Mouse (Mus musculus): ENCODE results near the gene Magt1.
A peak's percentile ranks its signal among the peaks of the same experiment; 100 is the strongest.
"Not testable (repeated sequence)": the region's sequence is repeated elsewhere in the genome, so short reads cannot be mapped to it uniquely, and the experiment has no call there.

Magt1 gene

DNA sequence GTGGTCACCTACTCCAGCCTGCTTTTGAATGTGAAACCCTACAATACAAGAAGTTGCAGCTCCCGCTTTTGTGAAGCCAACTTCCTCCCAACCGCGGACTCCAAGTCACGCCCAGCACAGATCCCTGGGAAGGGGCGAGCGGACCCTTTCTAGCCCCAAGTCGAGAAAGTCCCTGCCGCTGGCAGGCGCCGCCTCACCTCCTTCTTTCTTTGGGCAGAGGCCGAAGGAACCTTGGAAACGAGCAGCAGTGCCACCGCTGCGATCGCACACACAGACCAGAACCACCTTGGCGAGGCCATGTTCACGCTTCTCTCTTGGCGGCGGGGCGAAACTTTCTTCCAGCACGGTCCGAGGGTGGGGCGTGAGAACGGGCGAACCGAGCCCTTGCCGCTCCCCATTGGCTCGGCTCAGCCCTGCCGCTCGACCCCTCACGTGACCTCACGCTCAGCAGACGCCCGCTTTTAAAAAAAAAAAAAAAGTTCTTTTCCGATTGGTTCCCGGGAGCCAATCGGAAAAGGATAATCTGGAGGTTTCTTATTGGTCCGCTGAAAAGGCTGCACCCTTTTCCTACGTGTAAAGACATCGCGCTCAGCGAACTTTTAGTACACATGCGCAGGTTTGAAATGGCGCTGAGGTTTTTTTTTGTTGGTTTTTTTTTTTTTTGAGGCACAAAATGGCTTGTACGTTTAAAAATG lies at the start of gene Magt1:
Gene Magt1, minus strand, starts transcription at position 442 of the 695 bp plus-strand sequence.
- peak; percentile 72 for DNase-seq (ENCODE audit: low read depth)

DNA sequence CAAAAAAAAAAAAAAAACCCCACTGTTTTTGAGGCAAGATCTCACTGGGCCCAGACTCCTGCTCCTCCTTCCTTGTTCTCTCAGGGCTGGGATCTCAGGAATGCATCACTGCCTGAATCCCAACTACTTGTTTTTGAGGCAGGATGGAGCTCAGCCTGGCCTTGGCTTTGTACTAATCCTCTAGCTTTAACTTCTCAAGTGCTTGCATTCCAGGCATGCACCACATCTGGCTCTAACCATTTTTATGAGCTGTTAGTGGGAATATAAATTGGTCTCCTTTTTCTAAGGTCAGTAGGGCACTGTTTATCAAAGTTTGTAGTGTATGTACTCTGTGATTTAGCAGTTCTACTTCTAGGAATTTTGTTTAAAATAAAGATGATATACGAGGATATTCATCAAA lies 36.5 kb upstream of the Magt1 start:
- DNase-seq (ENCODE audit: low read depth) = no peak

DNA sequence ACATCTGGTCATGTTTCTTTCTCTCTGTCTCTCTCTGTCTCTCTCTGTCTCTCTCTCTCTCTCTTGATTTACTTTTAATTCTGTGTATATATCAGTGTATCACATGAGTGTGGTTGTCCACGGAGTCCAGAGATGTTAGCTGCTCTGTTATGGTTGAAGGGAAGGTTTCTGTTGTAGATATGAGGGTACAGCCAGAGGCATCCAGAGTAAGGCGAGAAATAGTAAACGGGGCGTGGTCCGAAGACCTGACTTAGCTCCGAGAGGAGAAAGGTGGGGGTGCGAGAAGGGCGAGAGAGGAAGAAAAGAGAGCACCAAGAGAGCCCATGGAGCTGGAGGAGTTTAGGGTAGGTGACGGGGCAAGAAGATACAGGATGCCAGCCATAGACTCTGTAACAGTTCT lies 34.2 kb upstream of the Magt1 start:
- DNase-seq (ENCODE audit: low read depth) = no peak

DNA sequence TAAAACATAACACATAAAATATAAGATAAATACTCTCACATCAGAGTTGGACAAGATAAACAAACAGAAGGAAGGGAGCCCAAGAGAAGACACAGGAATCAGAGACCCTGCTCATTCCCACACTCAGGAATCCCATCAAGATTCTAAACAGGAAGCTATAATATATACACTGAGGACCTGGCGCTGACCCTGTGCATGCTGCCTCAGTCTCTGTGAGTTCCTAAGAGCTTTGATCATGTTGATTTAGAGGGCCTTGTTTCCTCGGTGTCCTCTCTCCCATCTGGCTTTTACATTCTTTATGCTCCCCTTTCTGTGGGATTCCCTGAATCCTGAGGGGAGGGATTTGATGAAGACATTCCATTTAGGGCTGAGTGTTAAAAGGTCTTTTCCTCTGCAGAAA lies 33.7 kb upstream of the Magt1 start:
- DNase-seq (ENCODE audit: low read depth) = no peak

DNA sequence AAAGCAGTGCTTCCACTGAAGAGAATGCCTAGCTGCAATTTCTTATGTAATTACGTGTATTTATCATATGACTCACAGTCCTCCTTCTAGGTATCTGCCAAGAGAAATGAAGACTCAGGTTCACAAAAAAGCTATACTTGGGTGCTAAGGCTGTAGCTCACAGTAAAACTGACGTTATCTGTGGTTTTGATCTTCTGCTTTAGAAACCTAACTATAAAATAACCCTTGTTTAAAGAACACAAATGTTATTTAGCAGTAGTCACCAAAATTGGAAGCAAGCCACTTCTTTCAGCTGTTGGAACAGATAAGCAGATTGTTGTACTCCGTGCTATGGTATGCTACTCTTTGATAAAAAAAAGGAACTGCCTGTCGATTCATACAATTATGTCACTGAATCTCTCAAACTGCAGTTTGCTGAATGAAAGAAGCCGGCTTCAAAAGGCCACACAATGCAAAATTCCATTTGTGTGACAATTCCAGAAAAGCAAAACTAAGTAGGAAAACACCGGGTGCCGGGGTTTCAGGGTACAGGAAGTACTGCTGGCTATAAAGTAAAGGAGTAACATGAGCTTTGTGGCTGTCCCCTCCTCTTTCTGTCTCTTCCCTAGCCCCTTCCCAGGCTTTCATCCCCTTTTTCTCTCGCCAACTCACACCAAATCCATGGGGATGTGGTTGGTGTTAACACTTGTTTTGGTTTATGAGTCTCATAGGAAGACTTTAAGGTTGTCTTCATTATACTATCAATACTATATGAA lies 32.3 kb upstream of the Magt1 start:
- DNase-seq (ENCODE audit: low read depth) = no peak

DNA sequence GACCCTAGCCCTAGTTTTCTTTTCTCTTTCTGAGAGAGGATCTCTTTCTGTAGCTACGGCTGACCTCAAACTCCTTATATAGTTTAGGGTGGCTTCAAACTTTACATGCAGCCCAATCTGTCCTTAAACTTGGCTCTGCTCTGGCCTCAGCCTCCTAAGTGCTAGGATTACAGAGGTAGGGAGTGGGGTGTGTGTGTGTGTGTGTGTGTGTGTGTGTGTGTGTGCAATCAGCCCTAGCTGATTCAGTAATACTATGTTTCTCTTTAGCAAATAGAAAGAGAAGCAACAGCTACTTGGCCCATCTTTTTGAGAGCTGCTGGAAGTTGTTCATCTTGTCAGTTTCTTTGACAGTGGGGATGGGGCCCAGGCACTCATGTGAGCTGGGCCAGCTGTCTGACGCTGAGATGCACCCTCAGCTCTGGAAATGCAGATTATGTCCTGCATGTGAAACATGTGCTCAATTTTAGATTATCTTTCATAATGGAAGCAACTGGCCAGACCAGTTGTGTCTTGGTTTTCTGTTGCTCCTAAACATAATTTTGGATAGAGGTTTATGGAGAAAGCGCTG lies 25.6 kb upstream of the Magt1 start:
- no peak for DNase-seq (ENCODE audit: low read depth)

DNA sequence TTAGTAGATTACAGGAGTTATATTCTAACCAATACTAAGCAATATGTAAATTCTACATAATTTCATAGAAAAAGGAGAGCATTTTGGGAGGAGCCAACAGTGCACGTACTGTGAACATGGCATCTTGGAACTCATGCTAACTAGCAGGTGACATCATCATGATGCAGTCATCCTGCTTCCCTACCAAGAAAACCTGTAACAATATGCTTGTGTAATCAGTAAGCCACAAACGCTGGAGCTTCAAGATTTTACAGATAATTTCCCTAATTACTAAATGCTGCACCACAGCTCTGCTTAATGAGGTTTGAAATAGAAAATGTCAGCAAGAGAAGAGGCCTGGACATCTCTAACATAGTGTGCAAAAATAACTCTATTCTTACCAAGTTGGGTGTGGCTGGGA lies 24.0 kb upstream of the Magt1 start:
- no peak for DNase-seq (ENCODE audit: low read depth)

DNA sequence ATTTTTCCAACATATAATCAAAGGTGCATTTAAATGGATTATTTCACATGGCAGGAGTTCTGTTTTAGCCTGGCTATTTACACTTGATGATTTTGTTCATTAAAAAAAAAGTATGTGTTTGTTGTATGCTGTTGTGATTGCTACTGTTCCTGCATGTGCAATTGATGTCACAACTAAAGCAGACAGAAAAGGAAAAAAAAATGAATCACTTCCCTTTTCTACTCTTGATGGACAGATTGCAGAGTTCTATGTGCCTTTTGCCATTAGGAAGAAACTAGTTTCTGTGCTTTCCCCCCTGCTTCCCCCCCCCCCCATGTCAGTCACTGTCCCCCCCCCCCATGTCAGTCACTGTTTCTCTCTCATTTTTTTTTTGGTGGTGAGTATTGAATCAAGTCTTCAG lies 19.4 kb upstream of the Magt1 start:
- no peak for DNase-seq (ENCODE audit: low read depth)

DNA sequence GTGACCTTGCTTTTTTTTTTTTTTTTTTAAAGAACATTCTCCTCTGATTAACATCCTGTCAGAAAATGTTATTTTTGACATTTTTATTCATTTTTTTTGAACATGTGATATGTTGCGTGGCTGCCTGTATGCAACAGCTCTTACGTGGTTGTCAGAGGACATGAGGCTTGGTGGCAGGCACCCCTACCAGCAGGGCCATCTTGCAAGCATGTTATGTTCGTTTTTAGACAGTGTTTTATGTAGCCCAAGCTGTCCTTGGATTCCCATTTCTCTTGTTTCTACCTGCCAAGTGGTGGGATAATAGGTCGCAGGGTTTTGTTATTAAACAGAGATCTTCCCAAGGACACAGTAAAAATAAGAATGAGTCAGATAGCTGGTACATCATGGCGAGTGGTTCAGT lies 18.5 kb upstream of the Magt1 start:
- DNase-seq (ENCODE audit: low read depth) = no peak

DNA sequence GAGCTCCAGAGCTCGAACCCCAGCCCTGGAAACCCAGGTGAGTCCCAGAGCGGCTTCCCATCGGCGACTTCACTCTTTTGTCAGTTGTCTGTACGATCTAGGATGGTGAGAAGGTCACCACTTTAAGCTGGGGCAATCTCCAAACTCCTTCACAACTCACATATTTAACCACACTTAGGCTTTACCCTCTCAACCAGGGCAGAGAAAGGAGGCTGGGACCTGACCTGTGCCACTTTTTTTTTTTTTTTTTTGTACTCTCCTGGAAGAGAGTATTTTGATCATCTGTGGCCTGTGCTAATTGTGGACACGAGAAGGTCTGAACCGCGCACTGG lies 15.6 kb upstream of the Magt1 start:
- no peak for DNase-seq (ENCODE audit: low read depth)

DNA sequence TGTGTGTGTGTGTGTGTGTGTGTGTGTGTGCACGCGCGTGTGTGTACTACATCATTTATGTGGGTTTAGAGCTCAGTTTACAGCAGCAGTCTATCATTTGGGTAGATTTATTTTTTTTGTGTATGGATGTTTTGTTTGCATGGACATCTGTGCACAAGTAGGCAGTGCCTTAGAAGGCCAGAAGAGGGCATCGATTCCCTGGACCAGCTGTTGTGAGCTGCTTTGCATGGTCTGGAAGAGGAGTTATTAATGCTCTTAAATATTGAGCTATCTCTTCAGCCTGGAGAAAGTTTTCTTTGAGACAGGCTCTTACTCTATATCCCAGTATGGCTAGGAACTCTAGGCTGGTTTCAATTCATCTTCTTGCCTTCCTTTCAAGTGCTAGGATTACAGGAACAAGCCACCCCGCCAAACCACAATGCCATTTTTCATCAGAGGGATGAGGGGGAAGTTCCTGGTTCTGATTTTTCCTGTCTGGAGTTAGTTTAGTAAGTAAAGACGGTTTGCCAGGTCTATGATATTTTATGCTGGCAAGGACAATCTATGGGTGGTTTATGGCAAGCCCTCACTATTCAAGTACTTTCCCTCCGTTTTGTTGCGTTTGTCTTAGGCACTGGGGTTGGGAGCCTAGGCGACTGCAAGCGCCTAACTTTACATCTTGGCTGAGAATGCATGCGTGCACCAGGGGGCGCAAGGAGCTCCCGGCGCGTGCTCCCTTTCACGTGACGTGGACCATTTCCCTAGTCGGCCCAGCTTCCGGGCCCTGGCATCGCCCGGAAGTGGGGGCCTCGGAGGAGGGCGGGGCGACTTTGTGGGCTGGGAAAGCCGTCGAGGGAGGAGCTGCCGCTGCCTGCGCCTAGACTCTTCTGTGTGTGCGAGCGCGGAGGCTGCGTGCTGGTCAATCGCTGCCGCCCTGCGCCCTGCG lies 15.0 kb upstream of the Magt1 start, which contains the start of gene Atp7a:
Gene Atp7a, plus strand, starts transcription at position 859 of the 925 bp plus-strand sequence.
- DNase-seq (ENCODE audit: low read depth) = peak; percentile 80

DNA sequence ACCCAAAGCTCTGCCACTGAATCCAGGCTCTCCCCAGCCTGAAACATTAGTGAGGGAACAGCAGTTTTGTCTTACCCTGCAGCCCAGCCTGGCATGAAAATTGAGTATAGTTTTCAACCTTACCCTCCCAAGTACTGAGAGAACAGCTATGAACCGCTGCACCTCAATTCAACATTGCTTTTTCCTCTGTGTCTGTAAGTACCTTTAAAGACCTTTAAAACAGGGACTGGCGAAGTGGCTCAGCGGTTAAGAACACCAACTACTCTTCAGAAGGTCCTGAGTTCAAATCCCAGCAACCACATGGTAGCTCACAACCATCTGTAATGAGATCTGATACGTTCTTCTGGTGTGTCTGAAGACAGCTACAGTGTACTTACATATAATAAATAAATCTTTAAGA lies 5.8 kb upstream of the Magt1 start:
- DNase-seq (ENCODE audit: low read depth) = no peak

DNA sequence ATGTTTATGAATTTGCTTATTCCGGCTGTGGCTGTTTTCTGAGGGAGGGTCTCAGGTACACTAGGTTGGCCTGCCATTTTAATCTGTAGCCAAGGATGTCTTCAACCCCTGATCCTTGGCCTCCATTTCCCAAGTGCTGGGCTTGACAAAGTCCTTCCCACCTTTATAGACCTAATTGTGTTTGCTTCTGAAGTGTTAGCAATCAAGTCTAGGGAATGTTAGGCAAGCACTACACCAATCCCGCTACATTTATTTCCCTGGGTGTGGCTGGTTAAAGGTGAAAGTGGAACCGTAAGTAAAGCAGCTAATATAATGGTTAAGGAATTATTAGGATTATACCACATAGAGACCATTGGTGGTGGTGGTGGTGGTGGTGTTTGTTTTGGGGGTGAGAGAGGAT lies 5.4 kb upstream of the Magt1 start:
- no peak for DNase-seq (ENCODE audit: low read depth)

DNA sequence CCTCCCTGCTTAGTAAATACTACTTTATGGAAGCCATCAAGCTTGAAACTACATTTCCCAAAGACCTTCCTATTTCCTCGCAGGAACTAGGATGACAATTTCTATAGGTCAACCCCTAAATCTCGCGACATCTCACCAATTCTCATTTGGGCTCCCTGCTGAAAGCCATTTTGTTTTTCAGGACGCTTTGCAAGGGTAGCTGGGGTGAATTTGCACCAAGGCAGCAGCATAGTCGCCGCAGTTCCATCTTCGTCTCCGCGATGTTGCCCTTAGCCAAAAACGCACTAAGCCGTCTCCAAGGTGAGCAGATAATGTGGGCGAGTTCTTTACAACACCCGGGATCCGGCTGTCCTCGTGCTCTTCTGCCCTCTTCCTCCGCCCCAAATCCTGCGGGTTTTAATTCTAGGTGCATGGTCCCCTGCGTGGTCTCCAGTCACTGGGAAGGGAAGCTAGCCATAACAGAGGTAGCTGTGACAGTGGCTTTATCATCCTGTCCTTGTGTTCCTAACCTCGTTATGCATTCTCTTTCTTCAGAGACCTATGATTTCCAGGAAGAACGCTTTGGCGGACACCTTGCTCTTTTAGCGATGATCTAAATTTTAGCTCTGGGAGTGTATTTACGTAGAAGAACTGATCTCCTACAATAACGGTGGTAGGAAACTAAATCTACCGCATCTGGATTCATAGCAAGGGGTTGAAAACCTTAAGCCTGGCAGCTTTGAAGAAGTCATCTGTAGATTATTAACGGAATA lies 4.0 kb upstream of the Magt1 start, which contains the start of gene Cox7b:
Gene Cox7b, plus strand, starts transcription at position 130 of the 752 bp plus-strand sequence.
- DNase-seq (ENCODE audit: low read depth) = peak; percentile 68

DNA sequence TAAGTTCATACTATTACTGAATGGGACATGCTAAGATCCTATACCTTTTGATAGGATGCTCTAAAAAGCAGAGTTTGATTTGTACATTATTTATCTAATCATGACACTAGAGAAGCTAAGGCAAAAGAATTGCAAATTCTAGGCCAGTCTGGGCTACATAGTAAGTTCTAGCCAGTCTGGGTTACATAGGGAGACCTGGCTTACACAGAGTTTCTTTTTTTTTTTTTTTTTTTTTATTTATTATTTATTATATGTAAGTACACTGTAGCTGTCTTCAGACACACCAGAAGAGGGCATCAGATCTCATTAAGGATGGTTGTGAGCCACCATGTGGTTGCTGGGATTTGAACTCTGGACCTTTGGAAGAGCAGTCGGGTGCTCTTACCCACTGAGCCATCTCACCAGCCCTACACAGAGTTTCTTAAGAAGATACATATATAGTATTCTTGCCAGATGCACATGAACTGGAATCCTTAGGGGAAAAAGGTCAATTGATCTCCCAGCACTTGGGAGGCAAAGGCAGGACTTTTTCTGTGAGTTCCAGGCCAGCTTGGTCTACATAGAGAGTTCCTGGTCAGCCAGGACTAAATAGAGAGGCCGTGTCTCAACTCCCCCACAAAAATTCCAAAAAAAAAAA lies 3.2 kb upstream of the Magt1 start:
- DNase-seq (ENCODE audit: low read depth) = not testable (repeated sequence)

DNA sequence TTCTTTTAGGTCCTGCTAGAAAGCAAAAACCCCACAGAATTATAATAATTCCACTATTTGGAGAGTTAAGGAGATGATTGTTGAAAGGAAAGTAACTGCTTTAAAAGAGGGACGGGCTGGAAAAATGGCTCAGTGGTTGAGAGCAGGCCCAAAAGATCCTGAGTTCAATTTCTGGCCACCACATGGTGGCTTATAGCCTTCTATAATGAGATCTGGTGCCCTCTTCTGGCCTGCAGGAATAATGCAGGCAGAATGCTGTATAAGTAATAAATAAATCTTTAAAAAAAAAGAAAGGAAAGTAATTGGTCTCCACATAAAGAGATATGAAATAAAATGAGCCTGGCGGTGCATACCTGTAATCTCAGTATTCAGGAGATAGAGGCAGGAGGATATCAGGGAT lies 1.5 kb upstream of the Magt1 start:
- DNase-seq (ENCODE audit: low read depth) = no peak

DNA sequence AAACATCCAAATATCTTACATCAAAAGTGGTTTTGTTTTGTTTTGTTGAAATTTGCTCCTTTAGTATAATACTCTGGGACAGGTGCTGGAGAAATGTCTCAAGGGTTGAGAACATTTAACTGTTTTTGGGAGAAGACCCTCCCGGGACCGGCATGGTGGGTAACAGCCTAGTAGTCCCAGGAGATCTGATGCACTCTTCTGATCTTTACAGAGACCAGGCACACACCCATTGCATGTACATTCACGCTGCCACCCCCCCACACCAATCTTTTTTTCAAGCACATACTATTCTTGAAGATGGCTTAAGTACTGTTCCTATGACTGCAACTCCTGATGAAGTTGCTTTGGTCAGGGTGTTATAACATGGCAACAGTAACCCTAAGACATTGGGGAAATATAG lies 853 bp upstream of the Magt1 start:
- DNase-seq (ENCODE audit: low read depth) = no peak

DNA sequence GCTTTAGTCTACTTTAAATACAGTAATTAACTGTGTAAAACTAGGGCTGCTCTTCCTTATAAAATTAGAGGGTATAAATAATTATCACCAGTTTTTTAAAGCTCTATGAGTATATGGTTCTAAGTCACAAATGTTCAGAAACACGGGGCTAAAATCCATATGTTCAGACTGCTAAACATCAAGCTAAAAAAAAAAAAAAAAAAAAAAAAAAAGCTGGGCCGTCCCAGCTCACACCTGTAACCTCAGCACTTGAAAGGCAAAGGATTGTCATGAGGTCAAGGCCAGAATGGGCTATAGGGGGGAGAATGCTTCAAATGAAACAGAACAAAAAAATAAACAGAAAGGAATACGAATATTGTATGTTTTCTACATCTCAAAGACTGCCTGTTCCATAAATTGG lies 944 bp downstream of the Magt1 start:
- DNase-seq (ENCODE audit: low read depth) = no peak

DNA sequence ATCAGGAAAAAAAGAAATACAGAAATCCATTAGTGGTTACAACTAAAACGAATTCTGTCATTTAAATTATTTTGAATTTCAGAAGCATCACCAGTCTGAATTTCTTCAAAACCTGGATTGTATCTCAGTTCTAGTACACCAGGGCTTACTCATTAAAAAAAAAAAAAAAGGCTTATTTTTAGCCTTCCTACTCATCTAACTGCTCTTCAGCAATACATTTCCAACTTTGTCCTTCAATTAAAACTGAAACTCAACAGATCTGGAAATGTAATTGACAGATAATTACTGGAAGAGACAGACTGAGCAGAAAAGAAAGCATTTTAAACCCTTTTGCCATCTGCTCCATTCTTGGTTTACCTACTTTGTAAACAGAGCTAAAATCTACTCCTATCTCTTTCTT lies 10.1 kb downstream of the Magt1 start:
- DNase-seq (ENCODE audit: low read depth) = no peak

DNA sequence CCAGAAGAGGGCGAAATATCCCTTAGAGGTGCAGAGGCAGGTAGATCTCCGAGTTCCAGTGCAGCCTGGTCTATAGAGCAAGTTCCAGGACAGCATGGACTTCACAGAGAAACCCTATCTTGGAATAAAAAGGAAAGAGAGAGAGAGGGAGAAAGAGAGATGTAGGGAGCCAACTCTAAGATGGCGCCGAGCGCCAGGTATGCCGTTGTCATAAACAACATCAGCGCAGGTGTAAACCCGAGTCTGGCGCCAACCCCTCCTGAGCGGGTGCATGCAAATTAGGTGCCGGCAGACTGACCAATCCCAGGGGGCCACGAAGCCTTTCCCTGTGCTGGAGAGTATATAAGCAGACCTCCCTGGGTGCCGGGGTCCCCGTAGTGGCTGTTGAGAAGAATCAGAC lies 54.6 kb downstream of the Magt1 start:
- not testable (repeated sequence) for DNase-seq (ENCODE audit: low read depth)

DNA sequence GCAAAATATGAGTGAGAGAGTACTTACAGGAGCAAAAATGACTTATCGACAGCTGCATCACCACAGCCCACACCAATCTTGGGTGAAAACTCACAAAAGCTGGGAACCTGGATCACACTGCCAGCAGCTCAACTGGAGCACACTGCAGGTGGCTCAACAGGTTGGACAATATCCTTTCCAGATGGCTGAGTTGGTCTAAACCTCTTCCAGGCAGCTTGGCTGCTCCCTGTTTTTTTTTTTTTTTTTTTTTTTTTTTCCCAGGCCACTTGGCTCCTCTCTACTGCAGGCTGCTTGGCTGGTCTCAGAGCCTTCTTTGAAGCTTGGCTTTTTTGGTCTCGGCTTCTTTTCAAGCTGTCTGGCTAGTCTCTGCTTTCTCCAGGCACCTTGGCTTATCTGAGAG lies 57.7 kb downstream of the Magt1 start:
- no peak for DNase-seq (ENCODE audit: low read depth)
